Mouse (Mus musculus): ENCODE data around the gene Scamp3. TPM values are rescaled to one million over a fixed set of nuclear protein-coding genes. Genes with fewer than 3 reads are reported as not detected.

Gene Scamp3
- polyA plus RNA-seq (2014; fragmentation: Nextera tagmentation; extraction: Ambion mirVana), result 68.3 and 74.8 TPM in 2 replicates

- peak; percentile 92 for ATAC-seq (ENCODE audit: insufficient number of reproducible peaks, insufficient read depth, low FRiP score, low read depth)
- Histone ChIP-seq H3K27ac (replicated peaks in 1 of 2; ENCODE audit: control insufficient read depth in 1 of 2, insufficient read depth in 1 of 2, low read depth in 2 of 2, low read length in 2 of 2) (peak within 1 kb of the TSS; percentile 71 to 81), H3K4me2 (ENCODE audit: low read length) (peak within 1 kb of the TSS; percentile 86), H3K9ac (ENCODE audit: low read length) (peak within 1 kb of the TSS; percentile 81), H3K9me3 (ENCODE audit: control insufficient read depth, low read length) (no peaks in the 10 kb centered on the region), H3K36me3 (ENCODE audit: control insufficient read depth, insufficient read depth, low read length) (peaks cover 78% of the 10 kb centered on the region), H3K4me1 (ENCODE audit: control insufficient read depth in 2 of 2, insufficient read depth in 2 of 2, low read length in 2 of 2) (peaks cover 2 to 7% of the 10 kb centered on the region in 2 experiments; a peak in 2 of 4 replicates), H3K4me3 (ENCODE audit: control insufficient read depth in 1 of 2, insufficient read depth in 1 of 2, low read depth in 1 of 2, low read length in 2 of 2) (peak within 1 kb of the TSS; percentile 64 to 95), H3K27me3 (ENCODE audit: control insufficient read depth, insufficient read depth, low read length) (no peaks in the 10 kb centered on the region)
- WGBS, result under 1% methylated on average over 43 of the region's 43 CpGs
Observed at GRCm38 (mm10) chr3:89177242-89178106, at the start of gene Scamp3. Gene Scamp3 (plus strand): TSS chr3:89177473.

GRCm38 (mm10) chr3:89129908-89130307, 47.4 kb upstream of the Scamp3 start:
- H3K36me3 ChIP-seq (ENCODE audit: control insufficient read depth, insufficient read depth, low read length), result no peaks in the 10 kb centered on the region
- no peaks in the 10 kb centered on the region for H3K9me3 ChIP-seq (ENCODE audit: control insufficient read depth, low read length)
- H3K4me2 ChIP-seq (ENCODE audit: low read length), result no peak overlapping the region
- H3K4me1 ChIP-seq (ENCODE audit: control insufficient read depth in 2 of 2, insufficient read depth in 2 of 2, low read length in 2 of 2), result peaks cover 3 to 5% of the 10 kb centered on the region in 2 experiments; a peak in 1 of 4 replicates
- no peak overlapping the region for H3K4me3 ChIP-seq (ENCODE audit: control insufficient read depth in 1 of 2, insufficient read depth in 1 of 2, low read depth in 1 of 2, low read length in 2 of 2)
- 85% methylated on average over 3 of the region's 3 CpGs for WGBS
- no peaks in the 10 kb centered on the region for H3K27me3 ChIP-seq (ENCODE audit: control insufficient read depth, insufficient read depth, low read length)
- no peak for ATAC-seq (ENCODE audit: insufficient number of reproducible peaks, insufficient read depth, low FRiP score, low read depth)
- no peak overlapping the region for H3K9ac ChIP-seq (ENCODE audit: low read length)
- H3K27ac ChIP-seq (replicated peaks in 1 of 2; ENCODE audit: control insufficient read depth in 1 of 2, insufficient read depth in 1 of 2, low read depth in 2 of 2, low read length in 2 of 2), result no peak overlapping the region

GRCm38 (mm10) chr3:89131816-89132215, 45.5 kb upstream of the Scamp3 start:
- Histone ChIP-seq H3K36me3 (ENCODE audit: control insufficient read depth, insufficient read depth, low read length) (no peaks in the 10 kb centered on the region), H3K4me1 (ENCODE audit: control insufficient read depth in 2 of 2, insufficient read depth in 2 of 2, low read length in 2 of 2) (peaks cover 3 to 5% of the 10 kb centered on the region in 2 experiments; a peak in 1 of 4 replicates), H3K4me2 (ENCODE audit: low read length) (peak overlapping the region; percentile 80), H3K9ac (ENCODE audit: low read length) (no peak overlapping the region), H3K27ac (replicated peaks in 1 of 2; ENCODE audit: control insufficient read depth in 1 of 2, insufficient read depth in 1 of 2, low read depth in 2 of 2, low read length in 2 of 2) (no peak overlapping the region), H3K4me3 (ENCODE audit: control insufficient read depth in 1 of 2, insufficient read depth in 1 of 2, low read depth in 1 of 2, low read length in 2 of 2) (peak overlapping the region in 1 of 2 experiments; percentile 36; a peak in 2 of 4 replicates), H3K9me3 (ENCODE audit: control insufficient read depth, low read length) (no peaks in the 10 kb centered on the region), H3K27me3 (ENCODE audit: control insufficient read depth, insufficient read depth, low read length) (no peaks in the 10 kb centered on the region)
- 43% methylated on average over 4 of the region's 4 CpGs for WGBS
- no peak for ATAC-seq (ENCODE audit: insufficient number of reproducible peaks, insufficient read depth, low FRiP score, low read depth)

GRCm38 (mm10) chr3:89132285-89133062, 44.8 kb upstream of the Scamp3 start:
- peak; percentile 50; the same call in 1 of the 2 replicates for ATAC-seq (ENCODE audit: insufficient number of reproducible peaks, insufficient read depth, low FRiP score, low read depth)
- 12% methylated on average over 30 of the region's 30 CpGs for WGBS
- peak overlapping the region; percentile 80 for H3K4me2 ChIP-seq (ENCODE audit: low read length)
- no peaks in the 10 kb centered on the region for H3K9me3 ChIP-seq (ENCODE audit: control insufficient read depth, low read length)
- H3K9ac ChIP-seq (ENCODE audit: low read length), result peak overlapping the region; percentile 64
- no peaks in the 10 kb centered on the region for H3K27me3 ChIP-seq (ENCODE audit: control insufficient read depth, insufficient read depth, low read length)
- peak overlapping the region; percentile 25 to 36 for H3K4me3 ChIP-seq (ENCODE audit: control insufficient read depth in 1 of 2, insufficient read depth in 1 of 2, low read depth in 1 of 2, low read length in 2 of 2)
- peaks cover 3 to 5% of the 10 kb centered on the region in 2 experiments; a peak in 1 of 4 replicates for H3K4me1 ChIP-seq (ENCODE audit: control insufficient read depth in 2 of 2, insufficient read depth in 2 of 2, low read length in 2 of 2)
- no peak overlapping the region for H3K27ac ChIP-seq (replicated peaks in 1 of 2; ENCODE audit: control insufficient read depth in 1 of 2, insufficient read depth in 1 of 2, low read depth in 2 of 2, low read length in 2 of 2)
- H3K36me3 ChIP-seq (ENCODE audit: control insufficient read depth, insufficient read depth, low read length), result no peaks in the 10 kb centered on the region

- WGBS, result 51% methylated on average over 7 of the region's 7 CpGs
- no peak for ATAC-seq (ENCODE audit: insufficient number of reproducible peaks, insufficient read depth, low FRiP score, low read depth)
- Histone ChIP-seq H3K36me3 (ENCODE audit: control insufficient read depth, insufficient read depth, low read length) (no peaks in the 10 kb centered on the region), H3K4me1 (ENCODE audit: control insufficient read depth in 2 of 2, insufficient read depth in 2 of 2, low read length in 2 of 2) (peaks cover 3 to 5% of the 10 kb centered on the region in 2 experiments; a peak in 1 of 4 replicates), H3K9me3 (ENCODE audit: control insufficient read depth, low read length) (no peaks in the 10 kb centered on the region), H3K9ac (ENCODE audit: low read length) (no peak overlapping the region), H3K27me3 (ENCODE audit: control insufficient read depth, insufficient read depth, low read length) (no peaks in the 10 kb centered on the region), H3K4me3 (ENCODE audit: control insufficient read depth in 1 of 2, insufficient read depth in 1 of 2, low read depth in 1 of 2, low read length in 2 of 2) (no peak overlapping the region), H3K4me2 (ENCODE audit: low read length) (no peak overlapping the region), H3K27ac (replicated peaks in 1 of 2; ENCODE audit: control insufficient read depth in 1 of 2, insufficient read depth in 1 of 2, low read depth in 2 of 2, low read length in 2 of 2) (no peak overlapping the region)
Observed at GRCm38 (mm10) chr3:89133063-89133450, 44.2 kb upstream of the Scamp3 start.

- no peaks in the 10 kb centered on the region for H3K9me3 ChIP-seq (ENCODE audit: control insufficient read depth, low read length)
- no peak overlapping the region for H3K4me3 ChIP-seq (ENCODE audit: control insufficient read depth in 1 of 2, insufficient read depth in 1 of 2, low read depth in 1 of 2, low read length in 2 of 2)
- no peak overlapping the region for H3K9ac ChIP-seq (ENCODE audit: low read length)
- no peak overlapping the region for H3K27ac ChIP-seq (replicated peaks in 1 of 2; ENCODE audit: control insufficient read depth in 1 of 2, insufficient read depth in 1 of 2, low read depth in 2 of 2, low read length in 2 of 2)
- no peak overlapping the region for H3K4me2 ChIP-seq (ENCODE audit: low read length)
- H3K36me3 ChIP-seq (ENCODE audit: control insufficient read depth, insufficient read depth, low read length), result no peaks in the 10 kb centered on the region
- 50% methylated on average over 1 of the region's 1 CpGs for WGBS
- H3K27me3 ChIP-seq (ENCODE audit: control insufficient read depth, insufficient read depth, low read length), result no peaks in the 10 kb centered on the region
- no peak for ATAC-seq (ENCODE audit: insufficient number of reproducible peaks, insufficient read depth, low FRiP score, low read depth)
- H3K4me1 ChIP-seq (ENCODE audit: control insufficient read depth in 2 of 2, insufficient read depth in 2 of 2, low read length in 2 of 2), result peaks cover 3 to 5% of the 10 kb centered on the region in 2 experiments; a peak in 1 of 4 replicates
Observed at GRCm38 (mm10) chr3:89133752-89134151, 43.5 kb upstream of the Scamp3 start.

- H3K4me1 ChIP-seq (ENCODE audit: control insufficient read depth in 2 of 2, insufficient read depth in 2 of 2, low read length in 2 of 2), result peaks cover 3 to 5% of the 10 kb centered on the region in 2 experiments; a peak in 1 of 4 replicates
- no peak within 1 kb of the TSS for H3K27ac ChIP-seq (replicated peaks in 1 of 2; ENCODE audit: control insufficient read depth in 1 of 2, insufficient read depth in 1 of 2, low read depth in 2 of 2, low read length in 2 of 2)
- H3K36me3 ChIP-seq (ENCODE audit: control insufficient read depth, insufficient read depth, low read length), result no peaks in the 10 kb centered on the region
- H3K9me3 ChIP-seq (ENCODE audit: control insufficient read depth, low read length), result no peaks in the 10 kb centered on the region
- 45% methylated on average over 3 of the region's 3 CpGs for WGBS
- H3K4me3 ChIP-seq (ENCODE audit: control insufficient read depth in 1 of 2, insufficient read depth in 1 of 2, low read depth in 1 of 2, low read length in 2 of 2), result no peak within 1 kb of the TSS
- no peak for ATAC-seq (ENCODE audit: insufficient number of reproducible peaks, insufficient read depth, low FRiP score, low read depth)
- H3K4me2 ChIP-seq (ENCODE audit: low read length), result no peak within 1 kb of the TSS
- H3K9ac ChIP-seq (ENCODE audit: low read length), result no peak within 1 kb of the TSS
- no peaks in the 10 kb centered on the region for H3K27me3 ChIP-seq (ENCODE audit: control insufficient read depth, insufficient read depth, low read length)
Observed at GRCm38 (mm10) chr3:89135958-89136357, 41.3 kb upstream of the Scamp3 start, which contains the start of gene Pklr. Gene Pklr (plus strand): TSS chr3:89136142.
